Mouse (Mus musculus) neural tube, embryonic 10.5 days (tissue): ENCODE measurements at regions not wholly inside any gene's neighbourhood (a gene's known extent, or its start where the extent isn't known, plus 50 kb on each side); places are given as distances from the start of the nearest gene placed in this dataset.

Experiments
- DNase-seq: peaks from one replicate; pipeline ENCODE4 v3.0.0-alpha.2; 2017; ENCODE audit warnings: low spot score; ENCODE audit errors: extremely low spot score

- DNase-seq, result no peak
These were observed 370.5 kb upstream of the Slc7a11 start for GRCm38 (mm10) chr3:50813760-50814400.

- DNase-seq, result no peak
These were observed 372.3 kb upstream of the Slc7a11 start for GRCm38 (mm10) chr3:50815716-50816115.

GRCm38 (mm10) chr3:50816479-50816878 lies 373.1 kb upstream of the Slc7a11 start:
- no peak for DNase-seq

- no peak for DNase-seq
These were observed 373.9 kb upstream of the Slc7a11 start for GRCm38 (mm10) chr3:50817361-50817760.

GRCm38 (mm10) chr3:50820776-50821175 lies 377.4 kb upstream of the Slc7a11 start:
- no peak for DNase-seq

GRCm38 (mm10) chr3:50825534-50826423 lies 382.4 kb upstream of the Slc7a11 start:
- no peak for DNase-seq

GRCm38 (mm10) chr3:50826424-50826819 lies 383.0 kb upstream of the Slc7a11 start:
- DNase-seq, result no peak

- DNase-seq, result no peak
These were observed 385.8 kb upstream of the Slc7a11 start for GRCm38 (mm10) chr3:50829211-50829610.

- no peak for DNase-seq
These were observed 387.0 kb upstream of the Slc7a11 start for GRCm38 (mm10) chr3:50830446-50830845.

GRCm38 (mm10) chr3:50830926-50831325 lies 387.5 kb upstream of the Slc7a11 start:
- DNase-seq, result no peak

GRCm38 (mm10) chr3:50842216-50842615 lies 382.0 kb upstream of the Noct start:
- no peak for DNase-seq

GRCm38 (mm10) chr3:50844835-50845301 lies 379.4 kb upstream of the Noct start:
- no peak for DNase-seq

- DNase-seq, result no peak
These were observed 378.9 kb upstream of the Noct start for GRCm38 (mm10) chr3:50845311-50845710.

- DNase-seq, result no peak
These were observed 375.7 kb upstream of the Noct start for GRCm38 (mm10) chr3:50848528-50848927.

- DNase-seq, result no peak
These were observed 373.1 kb upstream of the Noct start for GRCm38 (mm10) chr3:50851083-50851637.

- no peak for DNase-seq
These were observed 357.1 kb upstream of the Noct start for GRCm38 (mm10) chr3:50867105-50867504.

- DNase-seq, result no peak
These were observed 355.0 kb upstream of the Noct start for GRCm38 (mm10) chr3:50869211-50869610.

- no peak for DNase-seq
These were observed 345.2 kb upstream of the Noct start for GRCm38 (mm10) chr3:50879050-50879449.

- DNase-seq, result no peak
These were observed 344.7 kb upstream of the Noct start for GRCm38 (mm10) chr3:50879595-50879994.

- peak; percentile 34 for DNase-seq
These were observed 342.6 kb upstream of the Noct start for GRCm38 (mm10) chr3:50881437-50882248.

GRCm38 (mm10) chr3:50882249-50882733 lies 342.0 kb upstream of the Noct start:
- DNase-seq, result peak; percentile 30
